Mouse (Mus musculus) liver, embryonic 14.5 days (tissue): Measurements from ENCODE around the gene Hsd17b14. TPM values are rescaled to one million over a fixed set of nuclear protein-coding genes. Genes with fewer than 3 reads are reported as not detected.
A peak's percentile ranks its signal among the peaks of the same experiment; 100 is the strongest.

Source experiments
- ATAC-seq: fragments of 200-750 bp; cut with Nextera tagmentation; 2 replicates; pipeline ENCODE4 v1.8.0; 2017; ENCODE audit warnings: moderate number of reproducible peaks, mild to moderate bottlenecking, moderate library complexity; ENCODE audit not compliant: insufficient read depth
- DNase-seq, 3 experiments: peaks; one replicate each; pipeline ENCODE4 v3.0.0-alpha.2; 2012 to 2013; ENCODE audit warnings: low read depth in 3 of 3, low spot score in 3 of 3
- H3K27ac ChIP-seq: fragments of 300-500 bp; sonication (generic); 2 replicates; pipeline ENCODE4 v1.5.1; 2014; ENCODE audit warnings: moderate library complexity, mild to moderate bottlenecking, control low read depth, inconsistent platforms
- H3K27me3 ChIP-seq: fragments of 300-500 bp; sonication (generic); 2 replicates; pipeline ENCODE4 v1.6.1; 2014; ENCODE audit warnings: mild to moderate bottlenecking, low read length, moderate library complexity; ENCODE audit not compliant: control insufficient read depth, insufficient read depth
- H3K36me3 ChIP-seq: fragments of 300-500 bp; sonication (generic); replicated peaks from 2 replicates; pipeline ENCODE4 v1.6.1; 2014; ENCODE audit warnings: low read depth; ENCODE audit not compliant: control insufficient read depth, insufficient read depth
- H3K4me1 ChIP-seq, 2 experiments: fragments of 200-500 bp in 1 of 2; fragments of 300-500 bp in 1 of 2; sonication (generic) in 1 of 2; replicated peaks; 2 replicates each; pipeline ENCODE4 v1.6.1; 2012 to 2014; ENCODE audit warnings: antibody characterized with exemption in 1 of 2, inconsistent platforms in 1 of 2, low read length in 1 of 2; ENCODE audit not compliant: control insufficient read depth in 2 of 2, insufficient read depth in 2 of 2
- H3K4me2 ChIP-seq: fragments of 300-500 bp; sonication (generic); 2 replicates; pipeline ENCODE4 v1.6.1; 2014; ENCODE audit warnings: low read depth, mild to moderate bottlenecking, control low read depth, moderate library complexity
- H3K4me3 ChIP-seq, 2 experiments: fragments of 200-500 bp in 1 of 2; fragments of 300-500 bp in 1 of 2; sonication (generic) in 1 of 2; 2 replicates each; pipeline ENCODE4 v1.5.1; 2012 to 2014; ENCODE audit warnings: low read depth in 2 of 2, low read length in 2 of 2, mild to moderate bottlenecking in 2 of 2, control low read depth in 1 of 2, inconsistent platforms in 1 of 2, moderate library complexity in 1 of 2; ENCODE audit not compliant: insufficient read depth in 1 of 2
- H3K9ac ChIP-seq: fragments of 300-500 bp; sonication (generic); replicated peaks from 2 replicates; pipeline ENCODE4 v1.6.1; 2014; ENCODE audit warnings: mild to moderate bottlenecking, control low read depth, moderate library complexity
- H3K9me3 ChIP-seq: fragments of 300-500 bp; sonication (generic); 2 replicates; pipeline ENCODE4 v1.6.1; 2016; ENCODE audit warnings: low read length, mixed read lengths; ENCODE audit not compliant: control insufficient read depth
- CTCF ChIP-seq: IDR thresholded peaks from 2 replicates; pipeline ENCODE4 v1.5.1; 2016; ENCODE audit warnings: antibody characterized with exemption, low read depth, control low read depth
- EP300 ChIP-seq: IDR thresholded peaks from 2 replicates; pipeline ENCODE4 v1.6.1; 2016; ENCODE audit warnings: antibody characterized with exemption, low read depth
- WGBS: fragments of 180-500 bp; shearing (Covaris S2); extraction: QIAGEN DNeasy Blood & Tissue Kit; methylation state at CpG from one replicate; pipeline ENCODE4 v1.1.7; 2014; ENCODE audit not compliant: insufficient replicate concordance; 5-methylcytosine and 5-hydroxymethylcytosine counted together
- polyA plus RNA-seq, 2 experiments: library from polyadenylated mRNA; depleted of rRNA in 1 of 2; stranded (reverse) in 1 of 2; unstranded in 1 of 2; fragments of >200 nt; fragmentation: Nextera tagmentation in 1 of 2; extraction: Ambion mirVana in 1 of 2; gene quantifications; 2 replicates each; pipeline versions ENCODE4 v1.2.1 to v1.2.3; 2012 to 2014

The Hsd17b14 gene
- polyA plus RNA-seq, 2 experiments = 1.2 to 2.1 TPM

- H3K4me1 ChIP-seq = peaks cover 17 to 19% of the 10 kb centered on the region in 2 experiments
- no peak for TF ChIP-seq CTCF
- TF ChIP-seq EP300 = no peak
- H3K4me3 ChIP-seq = peak overlapping the region in 1 of 2 experiments; percentile 76; a peak in 1 of 4 replicates
- peaks cover 42% of the 10 kb centered on the region for H3K36me3 ChIP-seq
- H3K9ac ChIP-seq = no peak overlapping the region
- peak overlapping the region; percentile 88 for H3K4me2 ChIP-seq
- no peaks in the 10 kb centered on the region for H3K9me3 ChIP-seq
- H3K27me3 ChIP-seq = no peaks in the 10 kb centered on the region
- no peak overlapping the region for H3K27ac ChIP-seq
- 91% methylated on average over 7 of the region's 7 CpGs for WGBS
- ATAC-seq (no peak), DNase-seq (no peak)
Observed at GRCm38 (mm10) chr7:45520605-45521004, 34.1 kb upstream of the Hsd17b14 start.

- under 1% methylated on average over 28 of the region's 28 CpGs for WGBS
- Histone ChIP-seq H3K36me3 (peaks cover 42% of the 10 kb centered on the region), H3K9me3 (no peaks in the 10 kb centered on the region), H3K27me3 (no peaks in the 10 kb centered on the region), H3K4me3 (peak overlapping the region; percentile 76 to 88), H3K27ac (peak overlapping the region; percentile 90), H3K4me2 (peak overlapping the region; percentile 88), H3K9ac (peak overlapping the region; percentile 99), H3K4me1 (peaks cover 10 to 14% of the 10 kb centered on the region in 2 experiments)
- ATAC-seq (no peak), DNase-seq (peak; percentile 72 to 78 (median 72))
- TF ChIP-seq CTCF = peak; percentile 28; the same call in 1 of the 2 replicates
- TF ChIP-seq EP300 = no peak
Observed at GRCm38 (mm10) chr7:45521728-45522184, 32.9 kb upstream of the Hsd17b14 start.

- peak overlapping the region; percentile 76 to 88 for H3K4me3 ChIP-seq
- WGBS = 53% methylated on average over 16 of the region's 16 CpGs
- no peak for TF ChIP-seq CTCF
- TF ChIP-seq EP300 = no peak
Observed at GRCm38 (mm10) chr7:45522194-45522752, 32.4 kb upstream of the Hsd17b14 start.

GRCm38 (mm10) chr7:45522957-45523676 is 31.6 kb upstream of the Hsd17b14 start:
- DNase-seq = peak in 1 of 3 experiments; percentile 46
- peak overlapping the region; percentile 99 for H3K9ac ChIP-seq
- peaks cover 42% of the 10 kb centered on the region for H3K36me3 ChIP-seq
- H3K4me1 ChIP-seq = peaks cover 10 to 14% of the 10 kb centered on the region in 2 experiments
- H3K4me3 ChIP-seq = peak overlapping the region; percentile 76 to 88
- H3K4me2 ChIP-seq = peak overlapping the region; percentile 88
- TF ChIP-seq CTCF = no peak
- no peak for TF ChIP-seq EP300
- no peaks in the 10 kb centered on the region for H3K27me3 ChIP-seq
- 49% methylated on average over 18 of the region's 18 CpGs for whole genome bisulfite sequencing
- no peaks in the 10 kb centered on the region for H3K9me3 ChIP-seq
- peak overlapping the region; percentile 90 for H3K27ac ChIP-seq
- ATAC-seq = no peak

More at GRCm38 (mm10) chr7:45522194-45522752, 32.4 kb upstream of the Hsd17b14 start:
- peak overlapping the region; percentile 99 for H3K9ac ChIP-seq
- peak overlapping the region; percentile 90 for H3K27ac ChIP-seq
- H3K4me2 ChIP-seq = peak overlapping the region; percentile 88
- no peaks in the 10 kb centered on the region for H3K27me3 ChIP-seq
- no peaks in the 10 kb centered on the region for H3K9me3 ChIP-seq
- ATAC-seq (no peak), DNase-seq (no peak)
- peaks cover 10 to 14% of the 10 kb centered on the region in 2 experiments for H3K4me1 ChIP-seq
- peaks cover 42% of the 10 kb centered on the region for H3K36me3 ChIP-seq

GRCm38 (mm10) chr7:45523678-45524170 is 31.0 kb upstream of the Hsd17b14 start:
- Histone ChIP-seq H3K4me1 (peaks cover 10 to 14% of the 10 kb centered on the region in 2 experiments), H3K9me3 (no peaks in the 10 kb centered on the region), H3K9ac (peak overlapping the region; percentile 99), H3K36me3 (peaks cover 42% of the 10 kb centered on the region), H3K4me2 (peak overlapping the region; percentile 88), H3K27me3 (no peaks in the 10 kb centered on the region), H3K27ac (peak overlapping the region; percentile 90), H3K4me3 (peak overlapping the region; percentile 76 to 88)
- TF ChIP-seq CTCF = no peak
- TF ChIP-seq EP300 = no peak
- DNase-seq (peak in 1 of 3 experiments; percentile 38), ATAC-seq (no peak)
- WGBS = 43% methylated on average over 12 of the region's 13 CpGs
